Mouse (Mus musculus) small intestine, adult 10 weeks (tissue): ENCODE measurements around the gene Cxcl13. TPM values are rescaled to one million over a fixed set of nuclear protein-coding genes. Genes with fewer than 3 reads are reported as not detected.

ENCODE experiments used
- polyA plus RNA-seq: library from polyadenylated mRNA; stranded (reverse); fragments of 350-450 nt; fragmentation: Illumina TruSeq; extraction: RNeasy Lipid Tissue Mini Kit (QIAGEN cat#74804); gene quantifications from one replicate; pipeline ENCODE4 v1.2.3, GENCODE M21; 2014; ENCODE audit warnings: low replicate concordance

Cxcl13 gene
- polyA plus RNA-seq = 38.7 TPM

GRCm38 (mm10) chr5:95956651-95957050 lies at the start of gene Cxcl13:
Cxcl13 (plus strand) TSS chr5:95956951.

Other genes with a start within 250 kb of the Cxcl13 start
- not detected for gene Gm7978, start 220.8 kb upstream of the Cxcl13 start, polyA plus RNA-seq
- not detected for gene Gm7982, start 214.9 kb upstream of the Cxcl13 start, polyA plus RNA-seq
- gene E330014E10Rik, start 181.0 kb upstream of the Cxcl13 start, polyA plus RNA-seq = not detected
- 90.2 TPM for gene Cnot6l, start 207.2 kb downstream of the Cxcl13 start, polyA plus RNA-seq